Mouse (Mus musculus): ENCODE results near the gene Ccne1.

GRCm38 (mm10) chr7:38055996-38056395, 51.3 kb downstream of the Ccne1 start:
- TF ChIP-seq CTCF (IDR thresholded peaks at IDR 0.05; ENCODE audit: extremely low read depth, insufficient read depth, low read length) = no peak
- TF ChIP-seq POLR2A (IDR thresholded peaks at IDR 0.05; ENCODE audit: extremely low read depth, insufficient read depth, low read length) = no peak
